Mouse (Mus musculus) spleen, adult 2 months (tissue): ENCODE results near the gene Emc7. TPM values are rescaled to one million over a fixed set of nuclear protein-coding genes. Genes with fewer than 3 reads are reported as not detected.

Source experiments
- DNase-seq, 2 experiments: peaks; one replicate each; pipeline versions ENCODE4 v3.0.0 to v3.0.0-alpha.2; 2012 to 2021; ENCODE audit warnings: low spot score in 2 of 2, low read depth in 1 of 2
- H3K27ac ChIP-seq: fragments of 200-500 bp; 2 replicates; pipeline ENCODE4 v1.5.1; 2012; ENCODE audit warnings: low read length, inconsistent platforms; ENCODE audit not compliant: insufficient read depth
- H3K27me3 ChIP-seq: fragments of 200-500 bp; 2 replicates; pipeline ENCODE4 v1.6.1; 2012; ENCODE audit warnings: mild to moderate bottlenecking, moderate library complexity, low read length, inconsistent platforms; ENCODE audit not compliant: control insufficient read depth, insufficient read depth
- H3K36me3 ChIP-seq: fragments of 200-500 bp; 2 replicates; pipeline ENCODE4 v1.6.1; 2012; ENCODE audit warnings: mild to moderate bottlenecking, low read length, inconsistent platforms; ENCODE audit not compliant: control insufficient read depth, insufficient read depth
- H3K4me1 ChIP-seq: fragments of 200-500 bp; 2 replicates; pipeline ENCODE4 v1.6.1; 2011; ENCODE audit warnings: inconsistent platforms; ENCODE audit not compliant: control insufficient read depth, insufficient read depth, insufficient read length
- H3K4me3 ChIP-seq: fragments of 200-500 bp; 2 replicates; pipeline ENCODE4 v1.5.1; 2011; ENCODE audit warnings: mild to moderate bottlenecking, inconsistent platforms; ENCODE audit not compliant: insufficient read depth, insufficient read length; ENCODE audit errors: extremely low read depth
- CTCF ChIP-seq: fragments of 200-500 bp; IDR thresholded peaks from 2 replicates; pipeline ENCODE4 v1.5.1; 2011; ENCODE audit warnings: mild to moderate bottlenecking, inconsistent platforms; ENCODE audit not compliant: insufficient read depth, insufficient read length, insufficient replicate concordance; ENCODE audit errors: extremely low read depth
- POLR2A ChIP-seq: fragments of 200-500 bp; IDR thresholded peaks from 2 replicates; pipeline ENCODE4 v1.6.1; 2011; ENCODE audit warnings: low read depth, low read length, inconsistent platforms
- WGBS: fragments of 180-500 bp; shearing (Covaris S2); methylation state at CpG from one replicate; pipeline ENCODE4 v1.1.7; 2018; 5-methylcytosine and 5-hydroxymethylcytosine counted together
- polyA plus RNA-seq: library from polyadenylated mRNA; depleted of rRNA; stranded (reverse); fragments of >200 nt; gene quantifications from 2 replicates; pipeline ENCODE4 v1.2.3, GENCODE M21; 2012; rRNA removed

Emc7 gene
- polyA plus RNA-seq, 1 experiment, result 2.5 TPM

- WGBS, result 86% methylated on average over 3 of the region's 3 CpGs
- no peak overlapping the region for H3K4me3 ChIP-seq
Observed at GRCm38 (mm10) chr2:112516728-112517127, 61.9 kb downstream of the Emc7 start.

GRCm38 (mm10) chr2:112517218-112517617, 62.4 kb downstream of the Emc7 start:
- Histone ChIP-seq H3K27ac (no peak overlapping the region), H3K4me3 (no peak overlapping the region), H3K36me3 (peaks cover 4% of the 10 kb centered on the region; the same call in 1 of the 2 replicates), H3K27me3 (no peaks in the 10 kb centered on the region), H3K4me1 (no peaks in the 10 kb centered on the region)
- no peak for DNase-seq
- WGBS, result 77% methylated on average over 3 of the region's 3 CpGs
- TF ChIP-seq CTCF (no peak), POLR2A (no peak)

More at GRCm38 (mm10) chr2:112516728-112517127, 61.9 kb downstream of the Emc7 start:
- peaks cover 4% of the 10 kb centered on the region; the same call in 1 of the 2 replicates for H3K36me3 ChIP-seq
- no peak overlapping the region for H3K27ac ChIP-seq
- TF ChIP-seq POLR2A, result no peak
- TF ChIP-seq CTCF, result no peak
- H3K27me3 ChIP-seq, result no peaks in the 10 kb centered on the region
- H3K4me1 ChIP-seq, result no peaks in the 10 kb centered on the region
- no peak for DNase-seq

GRCm38 (mm10) chr2:112518541-112518940, 63.7 kb downstream of the Emc7 start:
- no peak for DNase-seq
- H3K36me3 ChIP-seq, result peaks cover 4% of the 10 kb centered on the region; the same call in 1 of the 2 replicates
- no peak overlapping the region for H3K27ac ChIP-seq
- no peak for TF ChIP-seq CTCF
- TF ChIP-seq POLR2A, result no peak
- no peak overlapping the region for H3K4me3 ChIP-seq
- no peaks in the 10 kb centered on the region for H3K27me3 ChIP-seq
- no peaks in the 10 kb centered on the region for H3K4me1 ChIP-seq

GRCm38 (mm10) chr2:112520526-112521482, 66.0 kb downstream of the Emc7 start:
- 96% methylated on average over 4 of the region's 4 CpGs for WGBS
- Histone ChIP-seq H3K36me3 (peaks cover 2% of the 10 kb centered on the region; the same call in 1 of the 2 replicates), H3K4me1 (no peaks in the 10 kb centered on the region), H3K27ac (no peak overlapping the region), H3K27me3 (no peaks in the 10 kb centered on the region), H3K4me3 (no peak overlapping the region)
- TF ChIP-seq CTCF (no peak), POLR2A (no peak)
- no peak for DNase-seq

Other genes starting within 250 kb of the Emc7 start
- 44.6 and 55.6 TPM in 2 replicates for gene Lpcat4, start 215.5 kb upstream of the Emc7 start, polyA plus RNA-seq
- not detected in 2 replicates for gene Nutm1, start 195.7 kb upstream of the Emc7 start, polyA plus RNA-seq
- gene Nop10, start 193.1 kb upstream of the Emc7 start, polyA plus RNA-seq, result 42.0 and 47.2 TPM in 2 replicates
- 58.0 and 74.0 TPM in 2 replicates for gene Slc12a6, start 189.2 kb upstream of the Emc7 start, polyA plus RNA-seq
- not detected in 2 replicates for gene Gm21985, start 188.7 kb upstream of the Emc7 start, polyA plus RNA-seq
- 28.6 and 32.5 TPM in 2 replicates for gene Emc4, start 87.0 kb upstream of the Emc7 start, polyA plus RNA-seq
- gene Katnbl1, start 75.8 kb upstream of the Emc7 start, polyA plus RNA-seq, result 0.57 and 0.58 TPM in 2 replicates
- gene Chrm5, start 25.8 kb downstream of the Emc7 start, polyA plus RNA-seq, result not detected in 2 replicates
- 2.7 and 4.2 TPM in 2 replicates for gene Aven, start 38.0 kb downstream of the Emc7 start, polyA plus RNA-seq